Mouse (Mus musculus): Measurements from ENCODE around the gene Pfkm.

- TF ChIP-seq CTCF (IDR thresholded peaks at IDR 0.05) (no peak), EP300 (IDR thresholded peaks at IDR 0.05) (no peak)
Observed at GRCm38 (mm10) chr15:98140809-98141208, 48.4 kb downstream of the Pfkm start.
